Mouse (Mus musculus) WW6 (cell line): Measurements from ENCODE around the gene Fgfr2.
"Not testable (repeated sequence)": the region's sequence is repeated elsewhere in the genome, so short reads cannot be mapped to it uniquely, and the experiment has no call there.

Experiments used
- DNase-seq: peaks from one replicate; pipeline ENCODE4 v3.0.0-alpha.2; 2013; ENCODE audit warnings: low read depth, low spot score

Gene Fgfr2

GRCm38 (mm10) chr7:132540597-132540996, 582.6 kb downstream of the Fgfr2 start:
- no peak for DNase-seq

- no peak for DNase-seq
These were observed 593.9 kb downstream of the Fgfr2 start for GRCm38 (mm10) chr7:132529206-132529605.

GRCm38 (mm10) chr7:132513419-132513982, 609.6 kb downstream of the Fgfr2 start:
- DNase-seq: no peak

- DNase-seq: no peak
These were observed 614.0 kb downstream of the Fgfr2 start for GRCm38 (mm10) chr7:132509110-132509509.

DNA sequence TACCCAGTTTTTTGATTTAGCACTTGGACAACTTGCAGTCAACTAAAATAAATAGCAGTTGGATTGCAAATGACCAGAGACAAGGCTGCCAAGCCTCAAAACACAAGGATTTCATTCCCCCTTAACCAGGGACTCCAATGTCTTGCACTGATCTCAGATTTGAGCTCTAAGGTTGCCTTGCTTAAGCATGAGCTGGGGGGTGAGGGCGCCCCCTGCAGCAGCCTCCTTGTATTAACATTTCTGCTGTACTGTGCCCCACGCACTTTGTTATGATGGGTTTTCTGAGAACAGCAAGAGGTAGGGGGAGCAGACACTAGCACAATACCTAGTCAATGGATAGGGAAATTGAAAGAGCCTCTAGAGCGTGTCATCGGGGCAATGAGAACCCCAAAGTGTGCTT, 615.8 kb downstream of the Fgfr2 start:
- DNase-seq: no peak

GRCm38 (mm10) chr7:132506226-132506625, 616.9 kb downstream of the Fgfr2 start:
- DNase-seq: no peak

GRCm38 (mm10) chr7:132502445-132502844, 620.7 kb downstream of the Fgfr2 start:
- DNase-seq: not testable (repeated sequence)

DNA sequence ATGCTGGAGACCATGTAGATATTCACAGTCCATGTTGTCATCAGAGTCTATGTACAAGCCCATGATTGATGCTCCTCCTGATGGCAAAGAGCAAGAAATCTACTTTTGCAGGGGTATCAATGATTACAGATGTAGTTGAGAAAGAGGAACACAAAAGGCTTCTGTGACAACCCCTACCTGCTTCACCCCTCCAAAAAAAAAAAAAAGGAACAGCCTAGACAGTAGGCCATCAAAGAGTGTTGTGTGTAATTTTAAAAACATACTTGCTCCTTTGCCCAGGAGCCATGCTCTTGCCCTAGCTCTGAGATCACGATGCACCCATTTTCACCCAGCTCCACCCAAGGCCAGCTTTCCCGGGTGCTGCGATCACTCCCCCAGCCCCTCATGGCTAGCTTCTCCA, 626.0 kb downstream of the Fgfr2 start:
- DNase-seq: no peak

DNA sequence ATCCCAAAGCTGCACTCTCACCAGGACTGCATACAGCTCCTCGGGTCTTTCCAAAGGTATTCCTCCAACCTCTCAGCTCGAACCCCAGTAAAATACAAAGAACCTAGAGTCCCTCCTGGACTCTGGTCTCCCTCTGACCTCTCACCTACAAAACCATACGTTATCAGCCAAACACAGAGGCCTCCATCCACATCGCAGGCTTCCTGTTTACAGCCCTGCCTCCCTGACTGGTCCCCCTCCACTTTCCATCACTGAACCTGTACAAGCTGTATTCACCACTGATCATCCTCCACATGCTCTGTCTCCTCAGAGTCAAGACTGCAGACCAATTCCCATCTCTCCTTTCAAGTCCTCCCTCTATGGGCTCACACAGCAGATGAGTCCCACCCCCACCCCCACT, 628.9 kb downstream of the Fgfr2 start:
- DNase-seq: no peak

DNA sequence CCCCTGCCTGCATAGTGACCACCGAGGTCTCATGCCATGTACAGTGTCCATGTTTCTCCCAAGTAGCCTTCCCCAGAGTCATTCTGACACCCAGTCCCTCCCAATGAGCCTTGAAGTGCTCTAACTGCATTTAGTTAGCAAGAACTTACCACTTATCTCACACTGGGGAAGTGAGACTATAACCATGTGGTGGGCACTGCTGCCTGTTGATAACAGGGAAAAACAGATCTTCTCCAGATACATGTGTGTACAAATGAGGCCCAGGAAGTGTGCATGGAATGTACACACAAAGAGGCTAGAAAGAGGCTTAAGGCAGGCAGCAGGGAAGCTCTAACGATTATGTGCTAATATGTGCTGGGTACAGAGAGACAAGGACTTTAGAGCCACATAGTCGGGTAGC, 629.5 kb downstream of the Fgfr2 start:
- DNase-seq: no peak

GRCm38 (mm10) chr7:132491902-132492301, 631.2 kb downstream of the Fgfr2 start:
- DNase-seq: no peak

GRCm38 (mm10) chr7:132487361-132487760, 635.8 kb downstream of the Fgfr2 start:
- DNase-seq: no peak

DNA sequence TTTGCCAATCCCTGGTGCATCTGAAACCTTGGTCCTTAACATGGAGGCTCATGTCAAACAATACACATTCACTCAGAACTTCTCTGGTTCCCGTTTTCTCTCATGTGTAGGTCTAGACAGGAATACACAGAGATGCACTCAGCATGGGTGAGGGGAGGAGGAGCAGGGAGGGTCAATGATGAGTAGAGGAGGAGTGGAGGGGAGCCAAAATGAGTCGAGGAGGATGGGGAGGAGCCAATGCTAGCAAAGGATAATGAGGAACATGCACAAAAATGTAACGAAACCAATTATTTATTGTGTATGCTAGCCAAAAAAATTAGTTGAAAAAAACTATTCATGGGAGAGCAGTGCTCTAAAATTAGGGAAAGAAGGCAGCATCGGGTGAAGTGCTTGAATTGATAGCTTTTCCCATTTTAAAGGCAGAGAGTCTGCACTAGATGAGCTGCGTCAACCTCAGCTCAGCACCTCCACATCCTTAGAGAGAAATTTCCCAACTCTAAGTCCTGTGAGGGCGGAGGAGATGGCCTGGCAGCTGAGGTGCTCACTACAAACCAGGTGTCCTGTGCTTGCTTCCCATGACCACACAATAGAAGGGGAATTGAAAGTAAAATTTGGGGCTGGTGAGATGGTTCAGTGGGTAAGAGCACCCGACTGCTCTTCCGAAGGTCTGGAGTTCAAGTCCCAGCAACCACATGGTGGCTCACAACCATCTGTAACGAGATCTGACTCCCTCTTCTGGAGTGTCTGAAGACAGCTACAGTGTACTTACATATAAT, 636.6 kb downstream of the Fgfr2 start:
- no peak for DNase-seq

DNA sequence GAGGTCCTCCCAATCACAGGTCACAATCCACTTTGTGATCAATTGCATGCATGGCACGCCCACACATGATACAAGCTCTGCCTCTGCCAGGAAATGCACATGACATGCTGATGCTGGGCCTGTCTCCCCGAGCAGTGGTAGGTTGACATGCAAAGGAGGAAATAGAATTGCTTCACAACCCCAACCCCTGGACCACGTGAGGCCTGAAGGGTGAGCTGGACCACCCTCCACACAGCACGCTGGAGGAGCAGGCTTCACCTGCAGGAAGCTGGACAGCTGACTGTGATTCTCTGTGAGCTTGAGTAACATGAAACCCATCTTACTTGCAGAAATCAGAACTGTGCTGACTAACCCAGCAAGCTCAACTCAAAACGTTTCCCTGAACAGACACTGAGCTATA, 638.7 kb downstream of the Fgfr2 start:
- DNase-seq: no peak

- no peak for DNase-seq
These were observed 642.3 kb downstream of the Fgfr2 start for GRCm38 (mm10) chr7:132480696-132481306.

GRCm38 (mm10) chr7:132478295-132478809, 644.8 kb downstream of the Fgfr2 start:
- no peak for DNase-seq

GRCm38 (mm10) chr7:132477753-132478152, 645.4 kb downstream of the Fgfr2 start:
- DNase-seq: no peak

GRCm38 (mm10) chr7:132476491-132476890, 646.7 kb downstream of the Fgfr2 start:
- no peak for DNase-seq

DNA sequence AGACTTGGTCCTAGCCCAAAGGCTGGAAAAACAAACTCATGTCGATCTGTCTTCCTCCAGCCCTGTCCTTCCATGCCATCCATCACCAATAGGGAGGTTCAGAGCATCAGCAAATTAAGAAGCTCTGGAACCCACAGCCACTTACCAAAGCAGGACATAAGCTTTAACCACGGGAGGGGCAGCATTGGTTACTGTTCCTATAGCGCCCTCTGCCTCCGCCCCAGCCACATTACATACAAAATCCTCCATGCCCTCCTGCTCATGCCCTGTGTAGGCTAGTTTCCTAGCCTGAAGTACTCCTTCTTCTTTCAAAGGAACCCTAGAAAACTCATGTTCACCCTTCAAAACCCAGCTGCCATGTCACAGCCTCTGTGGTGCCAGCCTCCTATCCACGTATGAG, 648.1 kb downstream of the Fgfr2 start:
- DNase-seq: no peak

- DNase-seq: no peak
These were observed 651.8 kb downstream of the Fgfr2 start for GRCm38 (mm10) chr7:132471327-132471726.

DNA sequence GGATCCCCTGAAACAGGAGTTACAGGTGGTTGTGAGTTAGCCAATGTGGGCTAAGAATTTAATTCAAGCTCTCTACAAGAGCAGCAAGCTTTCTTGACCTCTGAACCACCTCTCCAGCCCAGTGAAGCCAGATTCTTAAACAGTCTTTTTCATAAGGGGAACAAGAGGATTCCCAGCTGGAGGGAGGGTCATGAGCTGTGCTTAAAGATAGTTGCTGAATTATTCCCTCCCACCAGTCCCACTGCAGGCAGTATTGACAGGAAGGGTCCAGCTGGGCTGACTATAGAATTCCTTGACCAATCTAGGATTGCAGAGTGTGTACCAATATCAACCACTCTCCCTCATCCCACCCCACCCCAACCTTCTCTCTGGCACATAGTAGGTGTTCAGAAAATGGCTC, 654.8 kb downstream of the Fgfr2 start:
- DNase-seq: no peak

- no peak for DNase-seq
These were observed 657.3 kb downstream of the Fgfr2 start for GRCm38 (mm10) chr7:132465897-132466296.

DNA sequence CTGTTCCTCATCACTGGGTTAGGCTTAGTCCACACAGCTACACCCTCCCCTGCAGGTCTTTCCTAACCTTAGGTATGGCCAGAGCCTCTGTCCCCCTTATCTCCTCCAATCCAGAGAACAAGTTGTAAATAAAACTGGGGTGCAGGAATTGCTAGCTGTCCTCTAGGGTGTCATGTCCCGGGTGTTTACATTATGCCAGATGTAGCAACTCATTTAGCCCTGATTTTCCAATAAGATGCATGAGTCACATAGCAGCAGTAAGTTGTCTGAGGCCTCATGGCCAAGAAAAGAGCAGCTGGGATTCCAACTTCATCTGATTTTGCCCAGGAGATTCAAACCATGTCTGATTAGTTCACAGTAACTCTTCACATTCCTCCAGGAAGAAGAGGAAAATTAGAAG, 658.3 kb downstream of the Fgfr2 start:
- DNase-seq: no peak
